Mouse (Mus musculus): ENCODE measurements around the gene Gadl1. TPM values are rescaled to one million over a fixed set of nuclear protein-coding genes. Genes with fewer than 3 reads are reported as not detected.

Gadl1 gene
- polyA plus RNA-seq, 1 experiment from 2014 or later: 0.20 TPM

GRCm38 (mm10) chr9:116121472-116121871 lies 212.2 kb downstream of the Gadl1 start:
- no peak overlapping the region for H3K9ac ChIP-seq (replicated peaks)
- no peak overlapping the region for H3K4me3 ChIP-seq
- H3K4me1 ChIP-seq: peaks cover 7% of the 10 kb centered on the region; the same call in 1 of the 2 replicates
- H3K27ac ChIP-seq (replicated peaks): no peak overlapping the region
- WGBS: 90% methylated on average over 7 of the region's 7 CpGs
- no peaks in the 10 kb centered on the region for H3K9me3 ChIP-seq
- H3K4me2 ChIP-seq (replicated peaks): no peak overlapping the region
- H3K27me3 ChIP-seq: no peaks in the 10 kb centered on the region
- ATAC-seq (ENCODE audit: low FRiP score, low read depth): no peak
- no peaks in the 10 kb centered on the region for H3K36me3 ChIP-seq

DNA sequence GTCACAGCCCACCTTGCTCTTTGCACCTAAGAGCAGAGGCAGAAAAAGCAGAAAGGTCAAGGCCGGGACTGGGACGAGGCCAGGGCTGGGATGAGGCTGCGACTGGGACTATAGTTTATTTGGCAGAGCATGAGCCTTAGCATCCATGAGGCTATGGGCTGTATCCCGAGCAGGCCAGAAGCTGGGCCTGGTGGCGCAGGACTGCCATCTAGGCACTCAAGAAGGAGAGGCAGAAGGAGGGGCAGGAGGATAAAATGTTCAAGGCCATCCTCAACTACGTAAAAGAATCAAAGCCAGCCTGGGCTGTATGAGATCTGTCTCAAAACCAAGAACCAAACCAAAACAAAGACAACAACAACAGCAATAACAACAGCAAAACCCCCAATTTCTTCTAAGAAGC lies 213.3 kb downstream of the Gadl1 start:
- Histone ChIP-seq H3K4me1 (peaks cover 7% of the 10 kb centered on the region; the same call in 1 of the 2 replicates), H3K27ac (replicated peaks) (no peak overlapping the region), H3K9me3 (no peaks in the 10 kb centered on the region), H3K36me3 (no peaks in the 10 kb centered on the region), H3K4me3 (no peak overlapping the region), H3K27me3 (no peaks in the 10 kb centered on the region), H3K9ac (replicated peaks) (no peak overlapping the region), H3K4me2 (replicated peaks) (no peak overlapping the region)
- 87% methylated on average over 6 of the region's 6 CpGs for WGBS
- no peak for ATAC-seq (ENCODE audit: low FRiP score, low read depth)

GRCm38 (mm10) chr9:116122969-116123589 lies 213.8 kb downstream of the Gadl1 start:
- Histone ChIP-seq H3K27me3 (no peaks in the 10 kb centered on the region), H3K9me3 (no peaks in the 10 kb centered on the region), H3K4me1 (peaks cover 7% of the 10 kb centered on the region; the same call in 1 of the 2 replicates), H3K4me2 (replicated peaks) (no peak overlapping the region), H3K36me3 (no peaks in the 10 kb centered on the region), H3K4me3 (no peak overlapping the region), H3K27ac (replicated peaks) (no peak overlapping the region), H3K9ac (replicated peaks) (no peak overlapping the region)
- no peak for ATAC-seq (ENCODE audit: low FRiP score, low read depth)
- WGBS: 84% methylated on average over 9 of the region's 9 CpGs
